Mouse (Mus musculus) MEL (cell line): ENCODE results near the gene Tufm. TPM values are rescaled to one million over a fixed set of nuclear protein-coding genes. Genes with fewer than 3 reads are reported as not detected.

Experiments used
- DNase-seq: peaks from one replicate; pipeline ENCODE4 v3.0.0; 2011; ENCODE audit warnings: low read depth, low spot score
- H3K27ac ChIP-seq: 2 replicates; pipeline ENCODE4 v1.5.1; 2012; ENCODE audit warnings: low read depth, mild to moderate bottlenecking, control low read depth, low read length, moderate library complexity; ENCODE audit not compliant: control insufficient read depth
- H3K27me3 ChIP-seq, 2 experiments: fragments of 150-350 bp in 1 of 2; sonication (generic) in 1 of 2; 2 replicates each; pipeline ENCODE4 v1.6.1; 2012; ENCODE audit warnings: low read length in 2 of 2, mild to moderate bottlenecking in 2 of 2, improper control_type of control experiment in 1 of 2, moderate library complexity in 1 of 2; ENCODE audit not compliant: insufficient read depth in 2 of 2, control insufficient read depth in 1 of 2
- H3K36me3 ChIP-seq, 2 experiments: 2 replicates each; pipeline ENCODE4 v1.6.1; 2012 to 2014; ENCODE audit warnings: low read length in 2 of 2, improper control_type of control experiment in 1 of 2, inconsistent platforms in 1 of 2, mild to moderate bottlenecking in 1 of 2; ENCODE audit not compliant: insufficient read depth in 2 of 2, control insufficient read depth in 1 of 2
- H3K4me1 ChIP-seq, 2 experiments: fragments of 150-350 bp in 1 of 2; sonication (generic) in 1 of 2; 2 replicates each; pipeline ENCODE4 v1.6.1; 2012; ENCODE audit warnings: low read length in 2 of 2, improper control_type of control experiment in 1 of 2, mild to moderate bottlenecking in 1 of 2; ENCODE audit not compliant: insufficient read depth in 2 of 2, control insufficient read depth in 1 of 2
- H3K4me3 ChIP-seq, 2 experiments: fragments of 150-350 bp in 1 of 2; sonication (generic) in 1 of 2; 2 replicates each; pipeline ENCODE4 v1.5.1; 2012; ENCODE audit warnings: low read depth in 2 of 2, low read length in 2 of 2, mild to moderate bottlenecking in 2 of 2, moderate library complexity in 2 of 2, control low read depth in 1 of 2, improper control_type of control experiment in 1 of 2; ENCODE audit not compliant: control insufficient read depth in 1 of 2, insufficient read depth in 1 of 2
- H3K79me2 ChIP-seq: 2 replicates; pipeline ENCODE4 v1.6.1; 2012; ENCODE audit warnings: mild to moderate bottlenecking, low read length, moderate library complexity; ENCODE audit not compliant: control insufficient read depth, poor library complexity, insufficient read depth
- H3K9ac ChIP-seq: 2 replicates; pipeline ENCODE4 v1.6.1; 2012; ENCODE audit warnings: low read depth, mild to moderate bottlenecking, control low read depth, low read length, moderate library complexity; ENCODE audit not compliant: control insufficient read depth, poor library complexity, severe bottlenecking
- H3K9me3 ChIP-seq: fragments of 150-350 bp; sonication (generic); replicated peaks from 2 replicates; pipeline ENCODE4 v1.6.1; 2012; ENCODE audit warnings: mild to moderate bottlenecking, low read length, improper control_type of control experiment, moderate library complexity; ENCODE audit not compliant: insufficient read depth
- BHLHE40 ChIP-seq: IDR thresholded peaks from 2 replicates; pipeline ENCODE4 v1.6.1; 2012; ENCODE audit warnings: low read depth, mild to moderate bottlenecking, inconsistent platforms, low read length, improper control_type of control experiment, borderline replicate concordance
- CHD1 ChIP-seq: IDR thresholded peaks from 2 replicates; pipeline ENCODE4 v1.6.1; 2012; ENCODE audit warnings: low read depth, mild to moderate bottlenecking, inconsistent platforms, low read length, improper control_type of control experiment
- CTCF ChIP-seq, 3 experiments: IDR thresholded peaks in 2 of 3; conservative IDR thresholded peaks in 1 of 3; 2 replicates each; pipeline ENCODE4 v1.5.1; 2011 to 2012; ENCODE audit warnings: low read length in 3 of 3, low read depth in 2 of 3, mild to moderate bottlenecking in 2 of 3, improper control_type of control experiment in 1 of 3, inconsistent platforms in 1 of 3, mixed read lengths in 1 of 3, moderate library complexity in 1 of 3; ENCODE audit not compliant: control insufficient read depth in 1 of 3, insufficient read depth in 1 of 3, poor library complexity in 1 of 3, severe bottlenecking in 1 of 3
- E2F4 ChIP-seq: IDR thresholded peaks from 2 replicates; pipeline ENCODE4 v1.6.1; 2011; ENCODE audit warnings: low read depth, low read length, improper control_type of control experiment, borderline replicate concordance
- ELF1 ChIP-seq: IDR thresholded peaks from 2 replicates; pipeline ENCODE4 v1.6.1; 2014; ENCODE audit warnings: low read depth, mild to moderate bottlenecking, inconsistent platforms, low read length, improper control_type of control experiment, moderate library complexity
- EP300 ChIP-seq, 2 experiments: IDR thresholded peaks; 2 replicates each; pipeline ENCODE4 v1.6.1; 2011; ENCODE audit warnings: improper control_type of control experiment in 2 of 2, low read length in 2 of 2, low read depth in 1 of 2, mild to moderate bottlenecking in 1 of 2
- GATA1 ChIP-seq: IDR thresholded peaks from 2 replicates; pipeline ENCODE4 v1.6.1; 2011; ENCODE audit warnings: low read depth, low read length, improper control_type of control experiment
- MAZ ChIP-seq: IDR thresholded peaks from 2 replicates; pipeline ENCODE4 v1.6.1; 2012; ENCODE audit warnings: low read depth, mild to moderate bottlenecking, inconsistent platforms, low read length, improper control_type of control experiment
- MEF2A ChIP-seq: IDR thresholded peaks from 2 replicates; pipeline ENCODE4 v1.6.1; 2014; ENCODE audit warnings: low read depth, mild to moderate bottlenecking, inconsistent platforms, low read length, improper control_type of control experiment; ENCODE audit not compliant: poor library complexity, insufficient replicate concordance, severe bottlenecking; ENCODE audit errors: extremely low read depth
- MYB ChIP-seq: IDR thresholded peaks from 2 replicates; pipeline ENCODE4 v1.6.1; 2011; ENCODE audit warnings: mild to moderate bottlenecking, low read depth, low read length, improper control_type of control experiment
- MYC ChIP-seq: IDR thresholded peaks from 2 replicates; pipeline ENCODE4 v1.6.1; 2011; ENCODE audit warnings: low read depth, mild to moderate bottlenecking, low read length, improper control_type of control experiment, moderate library complexity
- NRF1 ChIP-seq: IDR thresholded peaks from 2 replicates; pipeline ENCODE4 v1.6.1; 2014; ENCODE audit warnings: low read depth, mild to moderate bottlenecking, inconsistent platforms, low read length, improper control_type of control experiment, moderate library complexity; ENCODE audit not compliant: poor library complexity, insufficient read depth, severe bottlenecking
- POLR2A ChIP-seq, 2 experiments: IDR thresholded peaks; 2 replicates each; pipeline ENCODE4 v1.6.1; 2011 to 2012; ENCODE audit warnings: low read length in 2 of 2, mild to moderate bottlenecking in 2 of 2, control low read depth in 1 of 2, improper control_type of control experiment in 1 of 2, low read depth in 1 of 2, moderate library complexity in 1 of 2; ENCODE audit not compliant: control insufficient read depth in 1 of 2, insufficient read depth in 1 of 2, poor library complexity in 1 of 2
- RAD21 ChIP-seq: IDR thresholded peaks from 2 replicates; pipeline ENCODE4 v1.6.1; 2011; ENCODE audit warnings: mild to moderate bottlenecking, low read depth, low read length, improper control_type of control experiment
- SIN3A ChIP-seq: IDR thresholded peaks from 2 replicates; pipeline ENCODE4 v1.6.1; 2012; ENCODE audit warnings: low read length, improper control_type of control experiment, inconsistent platforms
- SMC3 ChIP-seq: IDR thresholded peaks from 2 replicates; pipeline ENCODE4 v1.6.1; 2011; ENCODE audit warnings: low read depth, low read length, improper control_type of control experiment
- TBP ChIP-seq: IDR thresholded peaks from 2 replicates; pipeline ENCODE4 v1.8.0; 2011; ENCODE audit warnings: low read depth, low read length, improper control_type of control experiment
- USF1 ChIP-seq: IDR thresholded peaks from 2 replicates; pipeline ENCODE4 v1.6.1; 2014; ENCODE audit warnings: low read depth, mild to moderate bottlenecking, inconsistent platforms, low read length, improper control_type of control experiment, moderate library complexity
- ZC3H11A ChIP-seq: IDR thresholded peaks from 2 replicates; pipeline ENCODE4 v1.6.1; 2012; ENCODE audit warnings: low read depth, mild to moderate bottlenecking, inconsistent platforms, low read length, improper control_type of control experiment
- ZNF384 ChIP-seq: IDR thresholded peaks from 2 replicates; pipeline ENCODE4 v1.6.1; 2012; ENCODE audit warnings: low read depth, mild to moderate bottlenecking, inconsistent platforms, low read length, improper control_type of control experiment
- polyA plus RNA-seq, 2 experiments: library from polyadenylated mRNA; stranded (reverse) in 1 of 2; unstranded in 1 of 2; fragments of >175 nt in 1 of 2; fragments of >200 nt in 1 of 2; gene quantifications; 2 replicates each; pipeline versions ENCODE4 v1.2.1 to v1.2.4; 2012; ENCODE audit warnings: low replicate concordance in 2 of 2, low read depth in 1 of 2; ENCODE audit not compliant: insufficient read length in 2 of 2, insufficient read depth in 1 of 2, missing spikeins in 1 of 2
- total RNA-seq: library from RNA; depleted of rRNA; stranded (reverse); fragments of 300-350 nt; gene quantifications from 2 replicates; pipeline ENCODE4 v1.2.3, GENCODE M21; 2012

Gene Tufm
- total and polyA plus RNA-seq, 3 experiments = 224 to 397 TPM; not detected in 1

GRCm38 (mm10) chr7:126481699-126482098 lies 5.5 kb upstream of the Tufm start:
- Histone ChIP-seq H3K4me1 (peaks cover 0 to 6% of the 10 kb centered on the region in 2 experiments; a peak in 3 of 4 replicates), H3K36me3 (peaks cover 0 to 7% of the 10 kb centered on the region in 2 experiments; a peak in 2 of 4 replicates), H3K9ac (no peak overlapping the region; the same call in 1 of the 2 replicates), H3K79me2 (peaks cover 1% of the 10 kb centered on the region; the same call in 1 of the 2 replicates), H3K4me3 (peak overlapping the region in 1 of 2 experiments; percentile 48; a peak in 2 of 4 replicates), H3K27ac (no peak overlapping the region), H3K27me3 (no peaks in the 10 kb centered on the region), H3K9me3 (no peaks in the 10 kb centered on the region)
- DNase-seq = peak; percentile 60
- peak; percentile 94 for TF ChIP-seq RAD21
- no peak for TF ChIP-seq MYC
- TF ChIP-seq ZC3H11A = peak; percentile 94
- TF ChIP-seq SMC3 = peak; percentile 86
- TF ChIP-seq GATA1 = peak; percentile 46
- TF ChIP-seq MYB = no peak
- TF ChIP-seq E2F4 = no peak
- no peak for TF ChIP-seq ZNF384
- peak; percentile 80 for TF ChIP-seq SIN3A
- peak in 2 of 3 experiments; percentile 68 to 94; a peak in 4 of 6 replicates for TF ChIP-seq CTCF (IDR thresholded peaks at IDR 0.05 in 2 of 3, conservative IDR thresholded peaks at IDR 0.05 in 1 of 3; ENCODE audit: control insufficient read depth in 1 of 3, insufficient read depth in 1 of 3, low read depth in 2 of 3, low read length in 3 of 3, poor library complexity in 1 of 3, severe bottlenecking in 1 of 3)

DNA sequence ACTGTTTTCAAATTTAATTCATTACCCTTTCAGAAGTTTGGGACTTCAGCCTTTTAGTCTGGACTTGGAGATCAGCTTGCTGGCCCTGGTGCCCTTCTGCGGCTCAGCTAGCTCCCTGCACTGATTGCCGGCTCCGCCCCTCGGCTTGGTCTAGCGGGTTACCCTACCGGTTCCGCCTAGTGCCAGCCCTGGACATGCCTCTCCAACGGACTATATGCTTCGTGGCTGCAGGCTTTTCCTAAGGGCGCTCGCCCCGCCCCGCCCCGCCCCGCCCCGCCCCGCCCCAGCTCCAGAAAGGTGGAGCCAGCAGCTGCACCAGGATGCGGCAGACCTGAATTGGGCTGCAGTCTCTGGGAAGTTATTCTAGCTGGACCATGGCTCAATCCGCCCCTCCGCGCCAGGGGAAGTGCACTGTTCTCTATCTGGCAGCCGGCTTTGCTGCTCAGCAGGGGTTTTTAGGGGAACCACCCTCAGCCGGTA lies 4.7 kb upstream of the Tufm start:
- Histone ChIP-seq H3K9ac (peak overlapping the region; percentile 65), H3K9me3 (no peaks in the 10 kb centered on the region), H3K4me3 (peak overlapping the region; percentile 48 to 70), H3K36me3 (peaks cover 0 to 5% of the 10 kb centered on the region in 2 experiments; a peak in 2 of 4 replicates), H3K79me2 (peaks cover 6% of the 10 kb centered on the region), H3K4me1 (peaks cover 0 to 3% of the 10 kb centered on the region in 2 experiments; a peak in 1 of 4 replicates), H3K27me3 (no peaks in the 10 kb centered on the region), H3K27ac (no peak overlapping the region)
- TF ChIP-seq CHD1 (no peak), BHLHE40 (no peak), TBP (no peak), E2F4 (no peak), ZNF384 (no peak), SIN3A (peak; percentile 13; the same call in 1 of the 2 replicates), USF1 (no peak), MEF2A (no peak), NRF1 (no peak), SMC3 (0 out of 2 replicates have a peak, but pooled peaks have one; percentile 10), EP300 (IDR thresholded peaks at IDR 0.05; ENCODE audit: low read depth in 1 of 2, low read length in 2 of 2) (no peak), MYC (no peak), POLR2A (IDR thresholded peaks at IDR 0.05; ENCODE audit: control insufficient read depth in 1 of 2, insufficient read depth in 1 of 2, low read depth in 1 of 2, low read length in 2 of 2, poor library complexity in 1 of 2) (peak in 1 of 2 experiments; percentile 61; a peak in 2 of 4 replicates), GATA1 (no peak), ELF1 (0 out of 2 replicates have a peak, but pooled peaks have one; percentile 7), MAZ (no peak)
- peak; percentile 81 for DNase-seq
